Mouse (Mus musculus): Measurements from ENCODE around the gene Epha2. TPM values are rescaled to one million over a fixed set of nuclear protein-coding genes. Genes with fewer than 3 reads are reported as not detected.

Epha2 gene
- 1 to 10 TPM; 1.3 to 1.7 TPM for total RNA-seq (2021)

DNA sequence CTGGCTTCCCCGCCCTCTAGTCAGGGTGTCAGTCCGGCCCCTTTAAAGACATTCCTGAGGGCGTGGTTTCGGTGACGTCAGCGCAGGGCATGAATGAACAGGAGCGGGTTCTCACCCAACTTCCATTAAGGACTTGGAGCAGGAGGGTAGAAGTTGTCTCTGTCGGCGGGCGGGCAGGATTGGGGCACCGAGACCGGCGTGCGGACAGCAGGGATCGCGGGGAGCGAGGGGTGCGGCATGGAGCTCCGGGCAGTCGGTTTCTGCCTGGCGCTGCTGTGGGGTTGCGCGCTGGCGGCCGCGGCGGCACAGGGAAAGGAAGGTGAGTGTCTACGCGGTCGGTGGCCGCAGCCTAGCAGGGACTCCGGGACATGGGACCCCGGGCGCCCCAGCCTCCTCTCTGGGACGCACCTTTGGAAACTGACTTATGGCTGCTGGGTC is at the start of gene Epha2:
Gene Epha2 (plus strand): TSS at position 125 of the 438 bp plus-strand sequence.
- peak; percentile 74 to 77 for DNase-seq

DNA sequence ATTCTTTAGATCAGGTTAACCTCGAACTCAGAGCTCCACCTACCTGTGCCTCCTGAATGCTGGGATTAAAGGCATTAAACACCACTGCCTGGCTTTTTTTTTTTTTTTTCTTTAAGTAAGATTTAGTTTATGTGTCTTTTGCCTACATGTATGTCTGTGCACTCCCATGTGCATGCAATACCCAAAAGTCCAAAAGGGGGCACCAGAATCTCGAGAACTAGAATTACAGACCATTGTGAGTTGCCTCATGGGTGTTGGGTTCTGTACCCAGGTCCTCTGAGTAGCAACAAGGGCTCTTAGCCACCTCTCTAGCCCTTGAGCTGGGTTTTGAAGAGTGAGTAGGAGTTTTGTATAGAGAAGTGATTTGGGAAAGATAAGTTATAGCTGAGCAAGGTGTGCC is 48.4 kb upstream of the Epha2 start:
- no peak for DNase-seq

DNA sequence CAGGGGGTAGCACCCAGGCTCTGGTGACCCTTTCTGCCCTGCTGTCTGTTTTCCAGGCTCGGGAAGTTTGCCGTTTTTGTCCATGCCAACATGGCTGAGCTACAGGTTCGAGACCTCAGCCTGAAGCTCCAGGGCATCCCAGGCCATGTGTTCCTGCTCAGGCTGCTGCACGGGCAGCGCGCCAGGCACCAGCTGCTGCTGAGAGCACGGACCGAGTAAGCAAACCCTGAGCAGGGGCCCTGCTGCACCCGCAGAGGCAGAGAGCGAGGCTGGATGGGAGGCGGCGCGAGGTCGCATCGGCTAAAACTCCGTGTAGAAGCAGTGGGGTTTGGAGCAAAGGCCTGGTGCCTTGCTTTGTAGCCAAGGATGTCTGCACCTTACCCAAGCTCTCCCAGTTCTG is 46.8 kb upstream of the Epha2 start:
- DNase-seq: no peak

DNA sequence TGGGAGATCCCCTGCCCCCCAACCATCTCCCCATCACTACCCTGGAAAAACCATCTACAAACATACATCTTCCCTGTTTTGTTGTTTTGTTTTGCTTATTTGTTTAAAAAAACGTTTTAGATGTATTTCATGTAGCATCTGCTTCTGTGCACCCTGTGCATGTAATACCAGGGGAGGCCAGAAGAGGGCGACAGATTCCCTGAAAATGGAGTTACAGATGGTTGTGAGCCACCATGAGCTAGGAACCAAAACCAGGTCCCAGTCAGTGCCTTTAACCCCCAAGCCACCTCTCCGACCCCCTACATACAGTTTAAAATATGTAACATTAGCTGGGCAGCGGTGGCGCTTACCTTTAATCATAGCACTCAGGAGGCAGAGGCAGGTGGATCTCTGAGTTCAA is 43.6 kb upstream of the Epha2 start:
- DNase-seq: no peak

DNA sequence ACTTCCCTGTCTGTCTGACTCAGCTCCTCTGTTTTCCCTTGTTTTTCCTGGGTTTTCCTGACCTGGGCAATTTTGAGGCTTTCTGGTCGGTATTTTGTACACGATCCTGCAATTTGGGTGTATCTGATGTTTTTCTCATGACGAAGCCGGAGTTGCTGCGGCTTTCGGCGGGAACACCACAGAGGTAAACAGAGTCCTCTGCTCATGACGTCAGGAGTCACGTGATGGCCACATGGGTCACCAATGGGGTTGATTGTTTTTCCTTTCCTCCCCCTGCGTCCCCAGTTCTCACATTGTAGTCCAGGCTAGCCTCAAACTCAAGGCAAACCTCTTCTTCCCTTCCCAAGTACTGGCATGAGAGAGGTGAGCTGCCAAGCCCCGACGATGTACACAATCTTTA is 41.6 kb upstream of the Epha2 start:
- DNase-seq: no peak

DNA sequence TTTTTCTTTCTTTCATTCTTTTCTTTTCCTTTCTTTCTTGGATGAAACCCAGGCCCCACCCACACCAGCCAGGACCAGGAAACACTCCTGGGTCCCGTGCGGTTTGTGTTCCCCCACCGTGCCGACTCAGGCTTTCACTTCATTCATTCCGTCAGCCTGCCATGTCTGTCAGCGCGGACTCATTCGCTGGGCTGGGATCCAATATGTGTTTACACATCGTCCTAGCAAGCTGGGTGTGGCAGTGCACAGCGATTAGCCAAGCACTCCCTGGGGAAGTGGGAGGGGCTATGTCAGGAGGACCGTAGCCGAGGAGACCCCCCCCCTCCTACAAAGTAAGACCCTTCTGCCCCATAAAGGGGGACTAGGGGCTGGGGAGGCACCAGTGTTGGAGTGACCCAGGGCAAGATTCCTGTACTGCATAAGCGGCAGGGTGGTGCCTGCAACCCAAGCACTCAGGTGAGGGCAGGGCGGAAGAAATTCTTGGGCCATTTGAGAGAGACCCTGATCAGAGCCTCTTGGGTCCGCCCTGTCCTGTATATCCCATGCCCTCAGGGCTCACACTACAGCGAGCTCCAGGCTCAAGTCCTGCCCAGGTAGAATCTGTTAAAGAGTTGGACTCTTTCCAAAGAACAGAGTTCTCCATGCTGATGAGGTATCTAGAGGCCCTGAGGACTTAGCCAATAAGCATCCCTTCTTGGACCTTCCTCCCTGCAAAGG is 40.9 kb upstream of the Epha2 start:
- no peak for DNase-seq

DNA sequence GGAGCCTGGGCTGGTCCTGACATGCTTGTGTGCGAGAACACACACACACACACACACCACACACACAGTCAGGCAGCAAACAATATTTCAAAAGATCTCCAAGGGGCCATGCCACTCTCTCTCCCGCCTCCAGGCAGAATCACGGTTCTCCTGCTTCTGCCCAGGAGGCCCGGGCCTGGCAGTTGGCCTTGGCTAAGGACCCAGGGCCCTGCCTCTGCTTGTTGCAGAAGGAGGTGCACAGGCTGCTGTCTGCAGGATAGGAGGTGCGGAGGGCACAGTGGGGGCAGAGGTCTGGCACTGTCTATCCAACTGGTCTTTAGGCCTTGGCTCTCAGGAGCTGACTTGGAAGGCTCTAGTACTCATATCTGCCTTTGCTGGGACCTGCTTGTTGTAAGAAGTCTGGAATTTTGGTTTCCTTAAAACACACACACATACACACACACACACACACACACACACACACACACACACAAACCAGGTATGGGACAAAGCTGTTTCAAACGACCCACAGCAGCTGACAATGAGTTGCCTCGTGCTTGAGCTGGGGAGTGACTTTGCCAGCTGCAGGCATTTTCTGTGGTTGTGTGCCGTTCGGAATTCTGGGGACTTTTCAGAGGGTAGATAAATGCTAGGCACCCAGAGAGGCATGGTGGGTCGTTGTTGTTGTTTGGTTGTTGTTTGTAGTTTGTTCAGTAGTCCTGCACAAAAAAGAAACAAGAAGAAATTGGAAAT is 38.0 kb upstream of the Epha2 start:
- no peak for DNase-seq

DNA sequence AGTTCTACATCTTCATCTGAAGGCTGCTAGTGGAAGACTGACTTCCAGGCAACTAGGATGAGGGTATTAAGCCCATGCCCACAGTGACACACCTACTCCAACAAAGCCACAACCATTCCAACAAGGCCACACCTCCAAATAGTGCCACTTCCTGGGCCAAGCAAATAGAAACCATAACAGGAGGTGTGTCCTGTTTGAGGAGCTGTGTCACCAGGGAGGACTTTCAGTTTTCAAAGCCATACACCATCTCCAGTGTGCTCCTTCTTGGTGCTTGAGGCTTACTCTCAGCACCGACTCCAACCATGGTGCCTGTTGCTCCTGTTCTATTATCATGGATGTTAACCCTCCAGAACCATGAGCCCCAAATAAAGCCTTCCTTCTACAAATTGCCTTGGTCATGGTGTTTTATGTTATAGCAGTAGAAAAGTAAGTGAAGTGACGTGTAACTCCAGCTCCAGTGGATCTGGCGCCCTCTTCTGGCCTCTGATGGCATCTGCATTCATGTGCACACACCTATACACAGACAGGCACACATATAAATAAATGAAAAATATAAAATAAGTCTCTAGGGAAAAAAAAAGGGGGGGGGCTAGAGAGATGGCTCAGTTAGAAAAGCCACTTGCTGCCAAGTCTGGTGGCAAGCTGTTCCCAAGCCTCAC is 34.9 kb upstream of the Epha2 start:
- no peak for DNase-seq

DNA sequence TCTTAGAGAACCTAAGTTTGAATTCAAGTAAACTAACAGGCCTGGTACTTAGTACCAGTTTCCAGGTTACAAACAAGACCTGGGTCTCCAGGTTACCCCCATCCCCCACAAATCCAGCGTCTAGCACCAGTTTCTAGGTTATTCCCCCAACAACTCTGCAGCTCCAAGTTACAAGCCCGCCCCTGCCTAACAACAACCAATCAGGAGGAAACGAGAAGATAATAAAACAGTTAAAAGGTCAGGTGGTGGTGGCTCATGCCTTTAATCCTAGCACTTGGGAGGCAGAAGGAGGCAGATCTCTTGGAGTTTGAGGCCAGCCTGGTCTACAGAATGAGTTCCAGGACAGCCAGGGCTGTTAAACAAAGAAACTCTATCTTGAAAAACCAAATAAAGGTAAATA is 33.8 kb upstream of the Epha2 start:
- no peak for DNase-seq

DNA sequence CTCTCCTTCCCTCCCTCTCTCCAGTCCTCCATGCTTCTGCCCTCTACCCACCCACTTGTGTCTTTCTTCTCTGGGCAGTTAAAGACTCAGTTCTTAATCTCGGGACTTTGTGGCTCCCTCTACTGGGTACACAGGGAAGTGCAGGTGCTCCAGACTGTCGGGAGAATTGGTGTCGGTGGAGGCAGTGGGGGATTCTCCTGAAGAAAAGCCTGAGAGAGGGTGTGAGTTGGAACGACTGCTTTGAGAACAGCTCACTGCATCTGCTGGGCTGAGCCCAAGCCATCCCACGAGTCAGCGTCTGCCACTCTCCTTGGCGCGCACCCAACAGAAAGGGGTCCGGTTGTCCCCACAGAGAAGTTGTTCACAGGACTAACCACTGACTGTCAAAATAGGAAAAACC is 33.2 kb upstream of the Epha2 start:
- DNase-seq: peak; percentile 36 to 47

DNA sequence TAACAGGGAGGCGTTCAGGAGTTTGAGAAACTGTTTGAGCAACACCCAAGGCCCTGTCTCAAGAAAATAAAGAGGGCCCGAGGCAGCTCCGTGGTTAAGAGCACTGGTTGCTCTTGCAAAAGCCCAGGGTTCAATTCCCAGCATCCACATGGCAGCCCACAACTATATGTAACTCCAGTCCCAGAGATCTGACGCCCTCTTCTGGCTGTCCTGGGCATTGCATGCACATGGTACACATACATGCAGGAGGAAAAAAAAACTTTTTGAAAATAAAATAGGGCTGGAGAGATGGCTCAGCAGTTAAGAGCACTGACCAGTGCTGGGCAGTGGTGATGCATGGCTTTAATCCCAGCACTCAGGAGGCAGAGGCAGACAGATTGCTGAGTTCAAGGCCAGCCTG is 32.7 kb upstream of the Epha2 start:
- DNase-seq: no peak

DNA sequence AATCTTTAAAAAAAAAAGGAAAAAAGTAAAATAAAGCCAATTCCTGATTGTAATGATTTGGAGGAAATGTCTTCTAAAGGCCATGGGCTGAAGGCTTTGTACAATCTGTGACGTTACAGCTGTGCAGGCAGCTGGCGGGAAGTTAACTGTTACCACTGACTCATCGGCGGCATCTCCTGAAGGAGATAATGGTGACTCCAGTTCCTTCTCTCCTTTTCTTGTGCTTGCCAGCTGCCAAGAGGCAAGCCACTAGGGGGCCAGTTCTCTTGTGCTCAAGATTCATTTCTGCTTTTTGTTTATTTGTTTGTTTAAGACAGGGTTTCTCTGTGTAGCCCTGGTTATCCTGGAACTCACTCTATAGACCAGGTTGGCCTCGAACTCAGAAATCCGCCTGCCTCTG is 32.0 kb upstream of the Epha2 start:
- no peak for DNase-seq

DNA sequence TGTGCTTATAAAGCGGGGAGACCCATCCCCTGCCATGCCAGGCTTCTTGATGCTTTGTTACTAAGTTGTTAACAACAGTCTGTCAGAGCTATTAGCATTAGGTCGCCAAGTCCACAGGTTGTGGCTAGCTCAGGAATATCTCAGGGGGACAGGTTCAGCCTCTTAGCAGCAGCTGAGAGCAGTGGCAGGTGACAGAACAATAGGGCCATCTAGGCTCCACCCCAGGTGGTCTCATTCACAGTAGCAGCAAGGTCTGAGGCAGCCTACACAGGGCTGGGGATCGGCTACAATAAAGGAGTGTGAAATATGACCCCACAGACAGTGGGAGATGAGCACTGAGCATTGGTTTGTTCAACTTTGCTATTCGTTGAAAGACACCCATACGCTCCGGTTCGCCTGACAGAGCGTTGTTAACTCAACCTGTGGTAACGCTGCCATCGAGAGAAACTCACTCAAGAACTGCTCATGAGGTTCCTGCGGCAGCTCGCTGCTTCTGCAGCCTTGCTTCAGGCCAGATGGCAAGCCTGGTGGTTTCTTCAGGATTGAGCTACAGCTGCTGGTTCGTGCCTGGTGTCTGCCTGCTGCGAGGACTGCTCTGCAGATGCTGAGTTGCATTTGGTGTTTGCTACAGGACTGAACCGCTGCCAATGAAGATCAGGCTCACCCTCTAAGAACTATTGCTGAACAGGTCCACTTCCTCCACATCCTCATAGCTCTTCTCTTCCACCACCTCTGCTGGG is 30.7 kb upstream of the Epha2 start:
- DNase-seq: no peak

DNA sequence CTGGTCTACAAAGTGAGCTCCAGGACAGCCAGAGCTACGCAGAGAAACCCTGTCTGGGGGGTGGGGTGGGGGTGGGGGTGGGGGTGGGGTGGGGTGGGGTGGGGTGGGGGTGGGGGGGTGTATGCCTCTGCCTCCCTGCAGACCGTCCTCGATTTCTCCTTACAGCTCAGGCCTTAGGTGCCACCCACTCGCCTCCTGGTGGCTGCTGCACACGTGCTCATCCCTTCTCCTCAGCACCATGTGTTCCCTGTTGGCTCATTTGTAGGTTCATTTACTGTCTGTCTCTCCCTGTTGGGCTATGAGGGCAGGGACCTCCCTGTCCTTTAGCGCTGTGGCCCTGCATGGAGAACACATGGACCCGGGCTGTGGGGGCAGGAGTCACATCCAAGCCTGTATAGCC is 29.8 kb upstream of the Epha2 start:
- no peak for DNase-seq

DNA sequence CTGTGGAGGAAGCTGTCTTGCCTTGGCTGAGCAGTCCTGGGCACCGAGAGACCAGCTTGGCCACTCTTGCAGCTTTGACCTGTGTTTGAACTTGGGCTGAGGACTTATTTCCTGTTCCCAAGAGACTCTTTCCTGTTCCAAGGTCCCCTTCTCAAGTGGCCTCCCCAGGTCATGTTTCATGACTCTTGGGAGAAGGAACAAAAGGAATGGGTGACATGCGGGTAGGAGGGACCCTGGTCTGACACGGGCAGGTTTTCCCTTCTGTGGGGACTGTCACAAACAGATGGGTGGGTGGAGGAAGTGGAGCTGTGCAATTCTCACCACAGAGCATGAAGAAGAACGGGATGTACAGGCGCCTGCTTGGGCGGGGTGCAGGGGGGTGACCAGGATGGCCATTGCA is 29.3 kb upstream of the Epha2 start:
- no peak for DNase-seq

DNA sequence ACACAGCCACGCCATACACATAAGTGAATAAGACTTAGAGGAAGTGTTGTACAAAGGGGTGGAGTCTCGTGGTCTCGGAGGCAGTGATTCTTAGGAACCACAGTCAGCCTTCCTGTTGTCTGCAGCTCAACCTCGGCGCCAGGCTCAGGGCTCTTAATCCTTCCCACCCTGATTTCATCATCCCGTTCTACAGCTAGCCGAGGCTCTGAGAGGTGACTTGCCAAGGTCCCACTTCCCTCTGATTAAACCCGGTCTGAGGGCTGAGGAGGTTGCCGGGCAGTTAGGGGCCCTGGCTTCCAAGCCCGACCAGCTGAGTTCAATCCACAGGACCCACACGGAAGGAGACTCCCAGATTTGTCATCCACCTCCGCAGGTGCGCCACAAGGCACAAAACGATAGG is 28.2 kb upstream of the Epha2 start:
- DNase-seq: no peak

DNA sequence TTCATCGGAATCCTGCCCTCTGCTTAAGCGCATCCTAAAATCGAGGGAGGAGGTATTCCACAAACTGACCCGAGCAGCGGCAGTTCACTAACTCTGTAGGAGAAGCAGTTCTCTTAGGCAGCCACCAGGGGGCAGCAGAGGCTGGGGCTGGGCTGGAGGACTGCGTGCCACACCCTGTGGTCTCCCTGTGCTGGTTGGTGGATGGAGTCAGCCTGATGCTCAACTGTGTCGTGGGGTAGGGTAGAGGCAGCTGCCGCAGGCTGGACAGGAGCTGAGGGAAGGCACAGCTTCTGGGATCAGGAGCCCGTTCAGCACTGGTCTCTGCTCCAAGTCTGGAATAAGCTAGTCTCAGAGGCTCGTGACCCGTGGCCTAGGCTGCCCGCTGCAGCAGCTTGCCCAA is 27.7 kb upstream of the Epha2 start:
- DNase-seq: peak; percentile 77 to 78

DNA sequence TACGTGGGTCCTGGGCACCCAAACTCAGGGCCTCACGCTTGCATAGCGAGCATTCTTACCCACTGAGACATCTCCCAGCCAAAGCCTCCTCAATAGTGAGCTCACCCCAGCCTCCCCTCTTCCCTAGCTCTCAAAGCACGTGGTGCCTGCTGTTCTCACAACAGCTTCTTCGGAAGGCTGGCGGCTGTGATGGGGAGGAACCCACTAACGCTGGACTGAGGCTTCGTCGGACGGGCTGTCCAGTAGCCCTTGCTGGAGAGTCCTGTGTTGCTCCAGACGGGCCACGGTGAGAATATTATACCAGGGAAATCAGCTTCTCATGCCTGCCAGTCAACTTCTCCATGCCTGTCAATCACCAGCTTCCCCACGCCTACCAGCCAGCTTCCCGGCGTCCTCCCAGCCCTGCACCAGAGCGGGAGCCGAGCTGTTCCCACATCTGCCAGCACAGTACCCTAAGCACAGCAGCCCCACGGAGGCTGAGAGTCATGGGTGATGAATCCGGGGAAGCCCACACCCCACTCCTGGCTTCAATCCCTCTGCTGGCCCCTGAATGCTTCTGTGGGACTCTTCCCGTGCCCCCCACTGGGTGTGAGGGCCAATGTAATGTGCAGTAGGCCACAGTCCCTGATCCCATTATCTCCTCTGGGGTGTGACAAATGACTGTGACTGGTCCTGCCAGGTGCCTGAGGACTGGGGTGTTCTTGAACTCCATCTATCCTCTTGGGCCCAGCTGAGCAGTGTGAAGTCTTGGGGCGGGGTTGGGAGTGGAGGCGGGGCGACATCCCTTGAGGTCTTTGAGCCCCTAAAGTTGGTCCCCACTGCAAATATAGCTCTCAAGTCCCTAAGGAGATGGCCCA is 26.3 kb upstream of the Epha2 start:
- DNase-seq: peak; percentile 14 to 25

DNA sequence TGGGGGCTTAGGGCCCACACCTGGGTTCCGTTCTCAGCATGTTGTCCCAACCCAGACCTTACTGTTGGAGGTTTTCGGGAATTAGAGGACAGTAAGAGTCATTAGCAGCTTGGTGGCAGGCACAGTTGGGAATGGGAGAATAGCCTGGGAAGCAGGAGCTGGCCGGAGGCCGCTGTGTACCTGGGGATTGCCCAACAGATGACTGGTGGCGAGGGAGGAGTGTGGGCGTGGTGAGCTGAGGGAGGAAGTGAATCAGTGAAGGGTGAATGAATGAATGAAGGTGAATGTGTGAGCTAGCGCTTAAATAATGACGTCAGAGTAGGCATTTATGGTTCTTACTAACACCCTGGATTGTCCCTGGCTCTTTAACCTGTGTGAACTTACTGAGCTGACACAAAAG is 23.9 kb upstream of the Epha2 start:
- no peak for DNase-seq

DNA sequence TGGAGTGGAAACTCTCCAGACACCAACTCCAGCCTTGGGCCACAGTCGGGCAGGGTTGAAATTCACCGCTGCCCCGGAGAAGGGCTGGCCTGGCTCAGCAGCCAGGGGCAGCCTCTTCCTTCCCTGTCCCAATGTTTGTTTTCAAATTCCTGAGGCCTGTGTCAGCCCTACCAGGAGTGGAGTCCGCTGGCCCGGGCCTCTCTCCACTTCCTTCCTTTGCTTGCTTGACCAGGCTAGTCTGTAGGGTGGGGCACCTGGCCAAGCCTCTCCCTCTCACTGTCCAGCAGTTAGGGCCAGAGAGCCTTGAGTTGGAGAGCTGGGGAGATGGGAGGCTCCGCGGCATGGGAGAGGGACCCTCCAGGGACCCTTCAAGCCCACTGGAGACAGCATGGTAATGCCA is 22.9 kb upstream of the Epha2 start:
- no peak for DNase-seq

DNA sequence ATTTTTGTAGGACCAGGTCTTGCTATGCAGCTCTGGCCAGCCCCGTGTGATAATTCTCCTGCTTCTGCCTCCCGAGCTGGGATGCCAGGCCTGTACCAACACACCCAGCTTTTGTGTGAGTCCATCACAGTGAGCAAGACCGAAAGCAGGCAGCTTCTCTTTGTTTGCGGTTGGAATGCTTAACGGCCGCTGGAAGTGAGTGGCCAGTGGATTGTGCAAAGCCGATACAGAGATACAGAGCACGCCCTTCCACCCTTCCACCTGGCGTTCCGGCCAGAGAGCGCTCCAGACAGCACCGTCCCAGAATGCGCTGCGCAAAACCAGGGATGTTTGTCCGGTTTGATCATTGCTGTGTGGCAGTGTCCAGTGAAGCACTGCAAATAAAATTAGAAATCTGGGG is 21.7 kb upstream of the Epha2 start:
- DNase-seq: no peak

DNA sequence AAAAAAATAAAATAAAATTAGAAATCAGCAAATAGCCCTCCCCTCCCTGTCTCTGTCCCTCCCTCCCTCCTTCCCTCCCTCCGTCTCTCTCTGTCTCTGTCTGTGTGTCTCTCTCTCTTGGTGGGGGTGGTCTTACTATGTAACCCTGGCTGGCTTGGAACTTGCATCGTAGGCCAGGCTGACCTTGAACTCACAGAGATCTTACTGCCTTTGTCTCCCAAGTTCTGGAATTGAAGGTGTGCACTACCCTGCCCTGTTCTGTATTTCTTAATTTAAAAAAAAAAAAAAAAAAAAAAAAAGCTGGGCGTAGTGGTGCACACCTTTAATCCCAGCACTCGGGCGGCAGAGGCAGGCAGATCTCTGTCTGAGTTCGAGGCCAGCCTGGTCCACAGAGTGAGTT is 21.3 kb upstream of the Epha2 start:
- DNase-seq: no peak

Data from layer of hippocampus, postnatal 36 days (tissue).